Mouse (Mus musculus) liver, embryonic 14.5 days (tissue): ENCODE measurements at regions not wholly inside any gene's neighbourhood (a gene's known extent, or its start where the extent isn't known, plus 50 kb on each side); places are given as distances from the start of the nearest gene placed in this dataset.

ENCODE experiments used
- CTCF ChIP-seq: IDR thresholded peaks from 2 replicates; pipeline ENCODE4 v1.5.1; 2016; ENCODE audit warnings: antibody characterized with exemption, low read depth, control low read depth
- EP300 ChIP-seq: IDR thresholded peaks from 2 replicates; pipeline ENCODE4 v1.6.1; 2016; ENCODE audit warnings: antibody characterized with exemption, low read depth

- TF ChIP-seq CTCF: no peak
- TF ChIP-seq EP300: no peak
Observed at GRCm38 (mm10) chr8:35276460-35276859, 489.1 kb upstream of the Gm19410 start.
